Mouse (Mus musculus) splenic B cell, adult 2 months (primary cell): Measurements from ENCODE around the gene Ankra2.

ENCODE experiments used
- DNase-seq: peaks from one replicate; pipeline ENCODE4 v3.0.0-alpha.2; 2011; ENCODE audit warnings: low read depth, low spot score
- H3K27me3 ChIP-seq: 2 replicates; pipeline ENCODE4 v1.6.1; 2012; ENCODE audit warnings: mild to moderate bottlenecking, low read length, moderate library complexity, mixed read lengths; ENCODE audit not compliant: control insufficient read depth, poor library complexity, insufficient read depth, severe bottlenecking
- H3K36me3 ChIP-seq: 2 replicates; pipeline ENCODE4 v1.6.1; 2012; ENCODE audit warnings: mild to moderate bottlenecking, low read length, moderate library complexity, mixed read lengths; ENCODE audit not compliant: control insufficient read depth, poor library complexity, insufficient read depth, severe bottlenecking

The Ankra2 gene

DNA sequence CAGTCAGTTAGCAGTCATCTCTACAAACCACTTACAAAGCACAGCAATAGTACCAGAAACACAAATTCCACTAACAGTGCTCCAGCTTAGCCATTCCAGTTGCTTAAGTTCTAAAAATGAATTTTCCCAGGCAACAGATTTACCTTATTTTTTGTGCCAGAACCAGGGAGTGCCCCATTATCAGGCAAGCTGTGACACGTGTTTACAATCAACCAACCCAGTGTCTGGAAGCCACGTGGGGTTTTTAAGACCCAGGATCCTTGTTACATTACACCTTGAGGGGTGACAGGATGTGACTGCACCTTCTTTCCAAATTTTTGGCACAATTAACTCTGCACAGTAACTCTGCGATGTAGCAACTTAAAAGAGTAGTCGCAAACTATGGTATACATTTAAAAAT lies 45.9 kb downstream of the Ankra2 start:
- H3K36me3 ChIP-seq = peaks cover 13% of the 10 kb centered on the region; the same call in 1 of the 2 replicates
- no peaks in the 10 kb centered on the region for H3K27me3 ChIP-seq
- no peak for DNase-seq

DNA sequence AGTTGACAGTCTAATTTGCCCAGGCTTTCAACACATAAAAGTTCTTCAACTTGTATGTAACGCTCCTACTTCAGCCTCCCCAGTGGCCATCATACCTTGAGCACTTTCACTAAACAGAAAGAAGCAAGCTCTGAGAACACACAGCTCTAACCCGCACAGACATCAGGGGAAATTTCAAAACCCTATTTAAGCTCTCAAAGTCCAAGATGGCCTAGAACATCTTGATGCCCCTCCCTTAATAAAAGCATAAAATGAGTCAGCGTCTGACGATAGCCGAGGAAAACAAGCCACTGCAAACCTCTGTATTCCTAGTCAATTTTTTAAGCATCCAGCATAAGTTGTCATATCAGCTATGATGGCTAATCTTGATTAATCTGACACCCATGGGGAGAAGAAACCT lies 48.7 kb downstream of the Ankra2 start:
- no peak for DNase-seq
- Histone ChIP-seq H3K36me3 (peaks cover 13% of the 10 kb centered on the region; the same call in 1 of the 2 replicates), H3K27me3 (no peaks in the 10 kb centered on the region)

DNA sequence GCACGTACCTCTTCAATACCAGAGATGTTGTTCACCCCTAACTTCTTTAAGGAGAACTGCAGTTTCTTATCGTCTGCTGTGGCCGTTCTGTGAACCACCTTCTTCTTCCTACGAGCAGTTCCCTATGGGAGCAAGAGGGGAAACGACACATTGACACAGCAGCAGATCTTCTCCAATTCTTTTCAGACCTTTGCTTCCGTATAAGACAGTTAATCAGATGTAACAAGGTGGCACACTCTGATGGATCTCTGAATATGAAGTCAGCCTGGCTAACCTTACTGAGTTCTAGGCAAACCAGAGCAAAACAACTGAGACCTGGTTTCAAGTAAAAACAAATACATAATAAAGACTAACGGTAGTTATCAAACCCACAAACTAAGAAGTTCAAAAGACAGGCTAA lies 50.8 kb downstream of the Ankra2 start:
- H3K36me3 ChIP-seq = peaks cover 13% of the 10 kb centered on the region; the same call in 1 of the 2 replicates
- H3K27me3 ChIP-seq = no peaks in the 10 kb centered on the region
- no peak for DNase-seq

GRCm38 (mm10) chr13:98315124-98315523 lies 52.2 kb downstream of the Ankra2 start:
- Histone ChIP-seq H3K36me3 (peaks cover 10% of the 10 kb centered on the region; the same call in 1 of the 2 replicates), H3K27me3 (no peaks in the 10 kb centered on the region)
- no peak for DNase-seq

DNA sequence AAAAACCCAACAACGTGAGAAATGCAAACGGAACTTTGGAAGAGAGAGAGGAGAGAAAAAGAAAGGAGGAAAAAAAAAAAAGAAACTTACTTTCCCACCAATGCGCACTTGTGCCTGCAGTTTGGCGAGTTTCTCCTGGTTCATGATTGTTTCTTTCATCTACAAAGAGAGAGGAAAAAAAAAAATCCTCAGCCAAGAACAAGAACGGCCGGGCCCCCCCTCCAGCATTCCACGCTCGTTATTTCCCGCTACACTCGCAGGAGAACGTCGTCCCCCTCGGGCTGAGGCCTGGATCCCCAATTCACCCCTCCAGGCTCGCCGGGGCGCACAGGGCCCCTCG lies 53.2 kb downstream of the Ankra2 start:
- H3K27me3 ChIP-seq = no peaks in the 10 kb centered on the region

GRCm38 (mm10) chr13:98316480-98317245 lies 53.8 kb downstream of the Ankra2 start, which contains the start of gene Btf3:
Btf3 (minus strand) TSS chr13:98317006.
- peaks cover 3% of the 10 kb centered on the region; the same call in 1 of the 2 replicates for H3K36me3 ChIP-seq
- peak; percentile 95 for DNase-seq
- H3K27me3 ChIP-seq = no peaks in the 10 kb centered on the region

More for the DNA sequence above, 53.2 kb downstream of the Ankra2 start:
- peaks cover 7% of the 10 kb centered on the region; the same call in 1 of the 2 replicates for H3K36me3 ChIP-seq
- no peak for DNase-seq

DNA sequence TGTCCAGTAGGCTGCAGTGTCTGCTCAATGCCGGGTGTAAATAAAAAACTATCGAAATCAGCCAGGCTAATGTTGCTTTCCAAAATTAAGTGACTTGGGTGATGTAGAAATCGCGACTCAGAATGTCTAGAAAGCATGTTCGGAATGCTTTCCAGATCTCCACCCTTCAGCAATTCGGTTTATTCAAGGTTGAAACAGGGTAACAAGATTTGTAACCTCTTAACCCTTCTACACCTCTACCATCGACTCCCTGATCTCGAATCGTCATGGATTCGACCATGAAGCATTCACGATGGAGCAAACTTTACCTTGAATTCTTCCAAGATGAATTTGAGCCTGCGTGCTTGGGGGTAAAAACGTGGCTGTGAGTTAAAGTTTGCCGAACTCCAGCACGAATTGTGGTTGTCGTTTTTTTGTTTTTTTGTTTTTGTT lies 54.4 kb downstream of the Ankra2 start:
- no peaks in the 10 kb centered on the region for H3K27me3 ChIP-seq
- H3K36me3 ChIP-seq = no peaks in the 10 kb centered on the region; the same call in 1 of the 2 replicates
- DNase-seq = no peak

- H3K36me3 ChIP-seq = no peaks in the 10 kb centered on the region
- no peaks in the 10 kb centered on the region for H3K27me3 ChIP-seq
- no peak for DNase-seq
Measured at GRCm38 (mm10) chr13:98317911-98318310, 55.0 kb downstream of the Ankra2 start.
